Mouse (Mus musculus) heart, adult 2 months (tissue): ENCODE results near the gene Pacrg.

Experiments
- CTCF ChIP-seq: fragments of 200-600 bp; IDR thresholded peaks from 2 replicates; pipeline ENCODE4 v1.8.1; 2022; ENCODE audit warnings: antibody characterized with exemption, mild to moderate bottlenecking, moderate library complexity
- EP300 ChIP-seq: fragments of 200-500 bp; IDR thresholded peaks from 2 replicates; pipeline ENCODE4 v1.6.1; 2011; ENCODE audit warnings: low read depth, low read length, control low read depth; ENCODE audit not compliant: insufficient read depth
- POLR2A ChIP-seq: fragments of 200-500 bp; IDR thresholded peaks from 2 replicates; pipeline ENCODE4 v1.6.1; 2011; ENCODE audit warnings: mild to moderate bottlenecking, low read depth, low read length, control low read depth; ENCODE audit not compliant: insufficient read depth

- TF ChIP-seq CTCF (no peak), POLR2A (no peak), EP300 (no peak)
Measured at GRCm38 (mm10) chr17:10575306-10575705, 264.8 kb downstream of the Pacrg start.
